Mouse (Mus musculus) heart, postnatal 10 days (tissue): ENCODE results near the gene Lmntd1. TPM values are rescaled to one million over a fixed set of nuclear protein-coding genes. Genes with fewer than 3 reads are reported as not detected.

Source experiments
- DNase-seq, 2 experiments: peaks; one replicate each; pipeline ENCODE4 v3.0.0; 2021
- intact Hi-C: fragments of 180-260 bp; cut with DNase I; formaldehyde crosslinking; loops from one replicate; pipeline ENCODE4 v1.15.1; 2025
- total RNA-seq, 2 experiments: library from RNA; stranded (reverse); gene quantifications; 2 replicates each; pipeline ENCODE4 v1.2.3; 2021

Gene Lmntd1
- total RNA-seq, result 1 to 10 TPM; 1.5 TPM

GRCm38 (mm10) chr6:145614219-145614618, at the start of gene Lmntd1:
Gene Lmntd1, minus strand, starts transcription at chr6:145614319.
- intact Hi-C loops, result no loop called here
- DNase-seq, result no peak

DNA sequence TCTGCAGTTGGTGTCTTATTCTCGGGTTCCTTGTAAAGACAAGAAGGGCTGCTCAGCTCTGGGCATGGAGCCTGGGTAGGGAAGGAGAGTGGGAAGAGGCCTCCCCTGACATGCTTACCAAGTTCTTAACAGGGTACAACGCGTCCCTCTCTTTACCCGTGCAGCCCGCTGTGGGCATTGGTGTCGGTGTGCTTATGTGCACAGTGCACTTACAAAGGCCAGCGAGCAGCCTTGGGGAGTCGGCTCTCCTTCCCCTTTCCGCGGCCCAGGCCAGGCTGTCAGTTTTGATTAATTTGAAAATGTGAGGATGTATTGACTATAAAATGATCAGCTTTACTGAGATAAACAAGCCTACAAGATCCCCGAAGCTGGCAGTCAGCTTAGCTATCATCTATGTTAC, 46.8 kb upstream of the Lmntd1 start:
- DNase-seq, result no peak
- intact Hi-C loops, result no loop called here

DNA sequence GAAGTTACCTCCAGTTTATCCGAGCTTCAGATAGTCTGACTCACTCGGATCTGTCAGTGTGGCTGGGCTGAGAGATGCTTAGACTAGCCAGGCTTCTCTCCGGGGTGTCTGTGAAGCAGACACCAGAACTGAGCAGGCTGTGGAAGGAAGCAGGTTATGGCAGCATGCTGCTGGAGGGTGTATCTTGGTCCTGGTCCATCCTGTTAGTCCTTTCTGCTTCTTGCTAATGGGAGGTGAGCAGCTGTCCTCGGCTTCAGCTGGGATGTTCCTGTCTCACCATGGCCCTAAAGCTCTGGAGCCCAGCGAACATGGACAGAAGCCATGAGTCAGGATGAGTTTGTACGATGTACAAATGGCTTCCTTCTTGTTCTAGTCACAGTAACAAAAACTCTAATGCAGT, 45.0 kb upstream of the Lmntd1 start:
- no peak for DNase-seq
- intact Hi-C loops, result loop anchor here (2.0 kb wide), 1 partner anchor 88 kb away; the partner anchor contains the start of gene Rassf8

- intact Hi-C loops, result no loop called here
- peak; percentile 38 to 39 for DNase-seq
Observed at GRCm38 (mm10) chr6:145656740-145657591, 42.8 kb upstream of the Lmntd1 start.

DNA sequence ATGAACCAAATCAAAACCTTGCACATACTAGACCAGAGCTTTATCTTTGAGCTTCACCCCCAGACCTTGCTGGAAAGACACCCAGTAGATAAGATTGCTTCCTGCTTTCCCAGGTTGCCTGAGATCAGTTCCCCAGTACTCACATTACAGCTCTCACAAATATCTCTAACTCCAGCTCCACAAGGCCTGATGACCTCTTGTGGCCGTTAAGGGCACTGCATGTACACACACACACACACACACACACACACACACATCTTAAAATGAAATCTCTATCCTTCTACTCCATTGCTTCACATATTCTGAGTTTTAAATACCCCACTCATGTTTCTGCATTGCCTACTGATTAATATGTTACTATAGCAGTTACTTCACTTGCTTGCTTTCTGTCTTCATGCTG, 41.6 kb upstream of the Lmntd1 start:
- intact Hi-C loops, result no loop called here
- DNase-seq, result no peak

- intact Hi-C loops, result no loop called here
- DNase-seq, result no peak
Observed at GRCm38 (mm10) chr6:145654062-145654836, 40.1 kb upstream of the Lmntd1 start.

DNA sequence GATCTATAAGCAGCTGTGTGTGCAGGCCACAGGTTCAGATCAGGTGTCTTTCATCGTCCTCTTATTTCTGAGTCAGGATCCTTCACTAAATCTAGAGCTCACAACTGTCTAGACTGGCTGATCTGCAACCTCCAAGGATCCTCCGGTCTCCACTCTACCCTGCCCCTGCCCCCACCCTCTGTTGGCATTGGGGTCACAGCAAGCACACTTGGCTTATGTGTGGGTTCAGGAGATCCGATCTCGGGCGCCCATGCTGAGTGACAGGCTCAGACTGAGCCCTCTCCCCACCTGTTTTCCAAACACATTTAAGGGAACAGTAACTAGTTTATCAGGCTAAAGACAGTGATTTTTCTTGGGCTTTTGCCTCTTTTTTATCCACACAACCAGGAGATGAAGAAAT, 39.5 kb upstream of the Lmntd1 start:
- intact Hi-C loops, result no loop called here

GRCm38 (mm10) chr6:145652986-145653385, 38.9 kb upstream of the Lmntd1 start:
- intact Hi-C loops, result no loop called here
- DNase-seq, result no peak

More for the DNA sequence above, 39.5 kb upstream of the Lmntd1 start:
- no peak for DNase-seq

GRCm38 (mm10) chr6:145651976-145652375, 37.9 kb upstream of the Lmntd1 start:
- DNase-seq, result no peak
- intact Hi-C loops, result no loop called here

GRCm38 (mm10) chr6:145640971-145641506, 26.9 kb upstream of the Lmntd1 start:
- intact Hi-C loops, result no loop called here
- DNase-seq, result no peak

DNA sequence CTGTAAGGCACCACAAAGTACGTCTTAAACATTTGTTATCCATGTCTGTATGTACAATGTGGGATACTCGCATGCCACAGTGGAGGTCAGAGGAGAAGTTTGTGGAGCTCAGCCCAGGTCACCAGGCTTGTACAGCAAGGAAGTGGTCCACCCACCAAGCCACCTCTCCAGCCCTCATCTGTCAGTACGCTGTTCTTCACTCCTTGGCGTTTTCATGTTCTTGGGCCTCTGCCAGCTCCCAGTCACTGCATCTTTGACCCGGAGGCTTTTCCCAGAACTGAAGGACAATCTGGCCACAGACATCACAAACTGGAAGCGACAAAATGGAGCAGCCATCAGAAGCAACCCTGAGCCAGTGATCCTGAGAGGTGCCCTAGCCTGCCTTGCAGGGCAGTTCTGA, 24.1 kb upstream of the Lmntd1 start:
- intact Hi-C loops, result no loop called here
- DNase-seq, result peak; percentile 42 to 51

- intact Hi-C loops, result no loop called here
- DNase-seq, result no peak
Observed at GRCm38 (mm10) chr6:145636682-145637081, 22.6 kb upstream of the Lmntd1 start.

DNA sequence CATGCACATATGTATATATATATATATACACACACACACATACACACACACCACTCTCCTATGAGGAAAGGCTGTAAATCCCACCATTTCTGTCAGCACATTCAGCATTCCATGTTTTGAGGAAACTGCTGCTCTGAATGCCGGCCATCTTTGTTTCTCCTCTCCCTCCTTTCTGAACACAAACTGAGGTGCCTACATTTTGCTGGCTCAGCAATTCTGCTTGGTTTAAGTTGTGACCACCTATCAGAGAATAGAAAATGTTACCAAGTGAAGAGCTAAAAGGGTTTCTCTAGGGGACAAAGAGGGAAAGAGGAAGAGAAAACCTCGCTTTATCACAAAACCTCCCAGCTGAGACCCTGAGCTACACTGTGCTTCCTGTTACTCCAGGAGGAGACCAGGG, 20.3 kb upstream of the Lmntd1 start:
- intact Hi-C loops, result no loop called here
- no peak for DNase-seq

GRCm38 (mm10) chr6:145630269-145630668, 16.1 kb upstream of the Lmntd1 start:
- DNase-seq, result peak; percentile 33 to 38
- intact Hi-C loops, result no loop called here

DNA sequence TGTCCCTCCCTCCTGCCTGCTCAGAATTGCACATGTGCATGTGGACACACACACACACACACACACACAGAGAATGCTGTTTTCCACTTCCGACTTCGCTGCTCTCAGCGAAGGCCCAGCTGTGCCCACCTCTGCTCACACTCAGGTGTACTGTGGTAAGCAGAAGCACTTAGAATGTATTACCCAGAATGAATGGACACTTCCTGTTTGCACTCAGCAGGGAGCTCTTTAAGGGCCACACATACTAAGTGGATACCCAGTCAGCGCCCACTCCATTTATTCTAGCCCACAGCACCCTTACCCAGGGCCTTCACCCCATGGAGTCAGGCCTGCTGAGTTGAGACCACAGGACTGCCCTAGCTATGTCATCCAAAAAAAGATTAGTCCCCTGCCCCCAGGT, 9.0 kb upstream of the Lmntd1 start:
- intact Hi-C loops, result no loop called here
- DNase-seq, result no peak

DNA sequence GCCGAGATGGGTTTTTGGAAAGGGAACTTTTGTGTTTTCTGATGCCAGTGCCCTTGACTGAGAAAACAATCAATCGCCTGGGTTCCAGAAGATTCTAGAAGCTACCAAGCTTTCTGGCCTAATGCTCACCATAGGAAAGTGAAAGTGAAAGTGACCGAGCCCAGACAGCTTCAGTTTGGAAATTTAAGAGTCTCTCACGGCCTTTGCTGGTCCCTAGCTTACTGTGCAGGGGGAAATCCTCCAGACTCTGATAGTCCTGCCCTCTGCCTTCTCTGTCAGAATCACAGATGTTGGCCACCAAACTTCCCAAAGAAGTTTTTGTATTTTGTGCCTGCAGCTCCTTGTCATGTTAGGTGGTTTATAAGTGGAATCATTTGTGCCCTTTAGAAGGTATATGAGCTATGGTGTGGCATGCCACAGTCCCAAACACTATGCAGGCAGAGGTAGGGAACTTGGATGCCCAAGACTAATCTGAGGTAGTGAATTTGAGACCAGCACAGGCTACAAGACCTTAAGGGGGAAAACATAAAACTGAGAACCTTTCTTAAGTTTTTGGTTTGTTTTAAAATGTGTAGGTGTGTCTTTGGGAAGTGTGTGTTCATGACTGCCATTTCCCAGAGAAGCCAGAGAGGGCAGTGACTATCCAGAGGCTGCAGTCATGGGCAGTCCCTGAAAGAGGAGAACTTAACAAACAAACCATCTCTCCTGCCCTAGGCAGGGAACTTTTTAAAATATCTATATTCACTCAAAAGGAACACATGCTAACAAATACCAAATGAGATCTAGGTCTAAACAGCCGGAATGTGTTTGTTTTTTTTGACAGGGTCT, 2.5 kb upstream of the Lmntd1 start:
- DNase-seq, result no peak
- intact Hi-C loops, result no loop called here

- intact Hi-C loops, result no loop called here
- no peak for DNase-seq
Observed at GRCm38 (mm10) chr6:145615666-145616210, 1.6 kb upstream of the Lmntd1 start, which contains the start of gene Tuba3b. Gene Tuba3b, plus strand, starts transcription at chr6:145615757.

DNA sequence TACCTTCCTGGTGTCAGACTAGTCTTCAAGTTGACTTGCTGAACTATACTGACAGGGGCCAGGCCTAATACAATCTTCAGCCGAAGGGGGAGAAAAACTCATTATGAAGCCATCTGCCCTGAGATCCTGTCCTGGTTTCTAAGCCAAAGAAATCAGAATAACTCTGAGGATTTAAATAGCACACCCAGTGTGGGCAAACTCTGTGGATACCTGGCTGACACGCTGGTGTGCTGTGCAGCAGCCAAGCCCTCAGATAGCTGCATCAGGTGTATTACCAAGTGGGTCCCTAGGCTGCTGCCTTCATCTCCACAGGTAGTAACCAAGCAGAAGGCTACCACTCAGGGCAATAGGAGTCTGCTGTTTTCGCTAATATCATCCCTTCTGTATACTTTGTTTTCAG, 1.5 kb downstream of the Lmntd1 start:
- intact Hi-C loops, result no loop called here
- no peak for DNase-seq

DNA sequence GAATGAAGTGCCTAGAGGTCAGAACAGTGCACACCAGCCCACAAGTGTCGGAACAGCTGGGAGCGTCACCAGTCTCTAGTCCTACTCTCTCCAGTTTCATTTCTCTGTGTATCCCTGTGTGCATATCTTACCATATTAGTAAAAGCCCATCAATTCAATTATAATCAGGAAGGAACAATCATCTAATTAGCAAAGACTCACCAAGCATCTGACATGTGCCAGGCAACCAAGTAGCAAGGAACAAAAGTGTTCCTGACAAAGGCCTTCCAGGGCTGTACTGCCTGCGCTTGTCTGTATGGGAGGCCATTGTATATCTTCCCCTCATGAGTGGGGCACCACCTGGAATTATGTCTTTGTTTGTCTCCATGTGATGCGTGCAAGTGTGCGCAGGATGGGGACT, 3.2 kb downstream of the Lmntd1 start:
- no peak for DNase-seq
- intact Hi-C loops, result no loop called here

DNA sequence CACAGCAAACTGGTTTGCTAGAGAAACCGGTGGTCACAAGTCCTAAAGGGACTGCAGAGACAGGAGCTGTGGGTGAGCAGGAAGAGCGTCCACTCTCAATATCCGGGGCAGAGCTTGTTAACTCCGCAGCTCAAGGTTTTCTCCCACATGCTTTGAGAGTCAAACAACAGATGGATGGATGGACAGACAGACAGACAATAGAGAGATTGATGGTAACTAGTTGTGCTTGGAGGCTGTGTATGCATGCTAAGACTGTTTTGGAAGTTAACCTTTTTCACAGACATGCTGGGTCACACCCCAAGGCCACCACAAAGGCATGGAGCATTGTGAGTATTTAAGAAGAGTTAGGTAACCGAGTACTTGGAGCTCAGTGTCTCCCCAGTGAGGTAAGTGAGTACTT, 5.4 kb downstream of the Lmntd1 start:
- DNase-seq, result no peak
- intact Hi-C loops, result no loop called here
